Mouse (Mus musculus) neural tube, embryonic 14.5 days (tissue): ENCODE results near the gene B4gat1. TPM values are rescaled to one million over a fixed set of nuclear protein-coding genes. Genes with fewer than 3 reads are reported as not detected.
A peak's percentile ranks its signal among the peaks of the same experiment; 100 is the strongest.

Source experiments
- ATAC-seq: fragments of 200-750 bp; cut with Nextera tagmentation; 2 replicates; pipeline ENCODE4 v1.8.0; 2017; ENCODE audit warnings: low read depth, mild to moderate bottlenecking, moderate TSS enrichment, moderate library complexity
- H3K27ac ChIP-seq: fragments of 300-500 bp; sonication (generic); 2 replicates; pipeline ENCODE4 v1.5.1; 2014; ENCODE audit warnings: low read depth, mild to moderate bottlenecking, control low read depth, low read length, moderate library complexity, mixed read lengths
- H3K27me3 ChIP-seq: fragments of 300-500 bp; sonication (generic); 2 replicates; pipeline ENCODE4 v1.6.1; 2014; ENCODE audit warnings: low read length; ENCODE audit not compliant: control insufficient read depth, insufficient read depth
- H3K36me3 ChIP-seq: fragments of 300-500 bp; sonication (generic); 2 replicates; pipeline ENCODE4 v1.6.1; 2014; ENCODE audit warnings: low read length, mixed read lengths; ENCODE audit not compliant: control insufficient read depth, insufficient read depth
- H3K4me1 ChIP-seq: fragments of 300-500 bp; sonication (generic); 2 replicates; pipeline ENCODE4 v1.6.1; 2014; ENCODE audit warnings: low read length; ENCODE audit not compliant: control insufficient read depth, insufficient read depth
- H3K4me2 ChIP-seq: fragments of 300-500 bp; sonication (generic); 2 replicates; pipeline ENCODE4 v1.6.1; 2014; ENCODE audit warnings: mild to moderate bottlenecking, low read depth, low read length, control low read depth
- H3K4me3 ChIP-seq: fragments of 300-500 bp; sonication (generic); 2 replicates; pipeline ENCODE4 v1.5.1; 2014; ENCODE audit warnings: low read depth, low read length, control low read depth, mixed read lengths
- H3K9ac ChIP-seq: fragments of 300-500 bp; sonication (generic); replicated peaks from 2 replicates; pipeline ENCODE4 v1.6.1; 2014; ENCODE audit warnings: low read depth, mild to moderate bottlenecking, control low read depth, low read length, mixed read lengths
- H3K9me3 ChIP-seq: fragments of 300-500 bp; sonication (generic); 2 replicates; pipeline ENCODE4 v1.6.1; 2016; ENCODE audit warnings: low read length; ENCODE audit not compliant: control insufficient read depth
- WGBS: fragments of 180-500 bp; shearing (Covaris S2); extraction: QIAGEN DNeasy Blood & Tissue Kit; methylation state at CpG from one replicate; pipeline ENCODE4 v1.1.7; 2014; 5-methylcytosine and 5-hydroxymethylcytosine counted together
- polyA plus RNA-seq: library from polyadenylated mRNA; unstranded; fragments of >200 nt; fragmentation: Nextera tagmentation; extraction: Ambion mirVana; gene quantifications from 2 replicates; pipeline ENCODE4 v1.2.1, GENCODE M21; 2014

Gene B4gat1
- polyA plus RNA-seq, 1 experiment from 2014 or later, result 108 TPM

GRCm38 (mm10) chr19:5040862-5041523 is 2.4 kb downstream of the B4gat1 start, which contains the start of gene Brms1:
TSS of gene Brms1 (plus strand) at chr19:5041354.
- H3K36me3 ChIP-seq, result peaks cover 8% of the 10 kb centered on the region
- 9% methylated on average over 40 of the region's 40 CpGs for WGBS
- peaks cover 24% of the 10 kb centered on the region for H3K4me1 ChIP-seq
- ATAC-seq, result peak; percentile 73
- H3K9ac ChIP-seq, result peak within 1 kb of the TSS; percentile 80
- peak within 1 kb of the TSS; percentile 98 for H3K4me2 ChIP-seq
- peak within 1 kb of the TSS; percentile 80 for H3K27ac ChIP-seq
- no peaks in the 10 kb centered on the region for H3K27me3 ChIP-seq
- H3K4me3 ChIP-seq, result peak within 1 kb of the TSS; percentile 86
- H3K9me3 ChIP-seq, result no peaks in the 10 kb centered on the region

DNA sequence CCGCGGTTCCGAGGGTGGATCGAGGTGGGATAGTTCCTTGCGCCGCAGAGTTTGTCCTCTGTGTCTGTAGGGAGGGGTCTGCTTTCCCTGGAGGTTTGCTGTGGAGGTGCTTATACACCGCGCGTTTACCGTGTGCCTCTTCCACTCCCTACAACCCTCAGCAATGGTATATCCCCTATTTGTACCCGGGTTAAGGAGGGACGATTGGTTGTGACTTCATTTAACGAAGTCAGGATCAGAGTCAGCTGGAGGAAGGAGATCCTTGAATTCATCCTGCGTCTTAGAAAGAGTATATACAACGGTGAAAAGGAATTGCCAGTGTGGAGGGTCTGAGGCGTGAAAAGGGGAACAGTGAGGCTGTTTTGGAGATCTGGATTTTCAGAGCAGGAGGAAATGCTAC is 3.0 kb downstream of the B4gat1 start:
- peak; percentile 4; the same call in 1 of the 2 replicates for ATAC-seq
- H3K27ac ChIP-seq, result peak overlapping the region; percentile 80
- H3K4me1 ChIP-seq, result peaks cover 24% of the 10 kb centered on the region
- H3K9ac ChIP-seq, result peak overlapping the region; percentile 80
- WGBS, result 3% methylated on average over 16 of the region's 16 CpGs
- H3K9me3 ChIP-seq, result no peaks in the 10 kb centered on the region
- peaks cover 14% of the 10 kb centered on the region for H3K36me3 ChIP-seq
- H3K4me3 ChIP-seq, result peak overlapping the region; percentile 86
- peak overlapping the region; percentile 98 for H3K4me2 ChIP-seq
- no peaks in the 10 kb centered on the region for H3K27me3 ChIP-seq

- no peak overlapping the region for H3K27ac ChIP-seq
- 0 out of 2 replicates have a peak, but pooled peaks cover 3% of the 10 kb centered on the region for H3K27me3 ChIP-seq
- 78% methylated on average over 4 of the region's 4 CpGs for WGBS
- H3K9ac ChIP-seq, result no peak overlapping the region
- no peak for ATAC-seq
- peaks cover 12% of the 10 kb centered on the region for H3K4me1 ChIP-seq
- no peaks in the 10 kb centered on the region for H3K9me3 ChIP-seq
- no peak overlapping the region for H3K4me3 ChIP-seq
- peaks cover 35% of the 10 kb centered on the region for H3K36me3 ChIP-seq
- H3K4me2 ChIP-seq, result no peak overlapping the region
Observed at GRCm38 (mm10) chr19:5045531-5045930, 6.9 kb downstream of the B4gat1 start.

- Histone ChIP-seq H3K27ac (no peak overlapping the region), H3K9ac (no peak overlapping the region), H3K4me3 (no peak overlapping the region), H3K4me2 (no peak overlapping the region), H3K36me3 (peaks cover 27% of the 10 kb centered on the region), H3K27me3 (peaks cover 28% of the 10 kb centered on the region), H3K9me3 (no peaks in the 10 kb centered on the region), H3K4me1 (no peaks in the 10 kb centered on the region)
- 88% methylated on average over 14 of the region's 14 CpGs for WGBS
- ATAC-seq, result no peak
Observed at GRCm38 (mm10) chr19:5048138-5049056, 9.8 kb downstream of the B4gat1 start.

GRCm38 (mm10) chr19:5049325-5049724 is 10.7 kb downstream of the B4gat1 start:
- H3K9me3 ChIP-seq, result no peaks in the 10 kb centered on the region
- no peak overlapping the region for H3K4me2 ChIP-seq
- ATAC-seq, result no peak
- no peak overlapping the region; the same call in 1 of the 2 replicates for H3K9ac ChIP-seq
- H3K27me3 ChIP-seq, result peaks cover 30% of the 10 kb centered on the region
- H3K36me3 ChIP-seq, result peaks cover 27% of the 10 kb centered on the region
- no peak overlapping the region for H3K4me3 ChIP-seq
- 82% methylated on average over 6 of the region's 6 CpGs for WGBS
- no peaks in the 10 kb centered on the region for H3K4me1 ChIP-seq
- H3K27ac ChIP-seq, result no peak overlapping the region

GRCm38 (mm10) chr19:5050047-5050905 is 11.7 kb downstream of the B4gat1 start, which contains the start of gene Rin1:
TSS of gene Rin1 (plus strand) at chr19:5050481.
- Histone ChIP-seq H3K4me1 (no peaks in the 10 kb centered on the region), H3K9me3 (no peaks in the 10 kb centered on the region), H3K4me2 (no peak within 1 kb of the TSS), H3K27ac (no peak within 1 kb of the TSS), H3K4me3 (peak within 1 kb of the TSS; percentile 2; the same call in 1 of the 2 replicates), H3K36me3 (peaks cover 27% of the 10 kb centered on the region), H3K27me3 (peaks cover 30% of the 10 kb centered on the region), H3K9ac (peak within 1 kb of the TSS; percentile 21; the same call in 1 of the 2 replicates)
- WGBS, result 21% methylated on average over 14 of the region's 14 CpGs
- peak; percentile 29; the same call in 1 of the 2 replicates for ATAC-seq

GRCm38 (mm10) chr19:5051031-5051430 is 12.4 kb downstream of the B4gat1 start:
- no peaks in the 10 kb centered on the region for H3K4me1 ChIP-seq
- no peak overlapping the region for H3K4me2 ChIP-seq
- WGBS, result 14% methylated on average over 17 of the region's 17 CpGs
- H3K36me3 ChIP-seq, result peaks cover 26% of the 10 kb centered on the region
- H3K9ac ChIP-seq, result no peak overlapping the region
- H3K27ac ChIP-seq, result no peak overlapping the region
- H3K27me3 ChIP-seq, result peaks cover 30% of the 10 kb centered on the region
- no peak for ATAC-seq
- H3K9me3 ChIP-seq, result no peaks in the 10 kb centered on the region
- H3K4me3 ChIP-seq, result peak overlapping the region; percentile 2; the same call in 1 of the 2 replicates

DNA sequence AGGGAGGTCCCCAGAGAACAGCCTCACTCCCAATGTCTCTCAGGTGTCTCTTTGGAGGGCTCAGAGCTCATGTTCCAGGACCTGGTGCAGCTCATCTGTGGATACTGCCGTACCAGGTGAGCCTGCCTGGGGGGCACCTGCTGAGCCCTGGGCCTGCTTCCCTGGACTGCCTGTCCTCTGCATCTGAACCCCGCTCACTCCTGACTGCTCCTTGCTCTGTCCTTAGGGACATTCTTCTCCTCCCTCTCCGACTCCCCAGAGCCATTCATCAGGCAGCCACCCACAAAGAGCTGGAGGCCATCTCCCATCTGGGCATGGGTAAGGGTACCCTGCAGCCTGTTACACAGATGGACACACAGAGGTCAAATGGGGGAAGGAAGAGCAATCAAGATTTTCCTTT is 12.9 kb downstream of the B4gat1 start:
- WGBS, result 37% methylated on average over 3 of the region's 3 CpGs
- no peak overlapping the region for H3K4me3 ChIP-seq
- H3K4me1 ChIP-seq, result no peaks in the 10 kb centered on the region
- no peak overlapping the region for H3K27ac ChIP-seq
- no peak overlapping the region for H3K9ac ChIP-seq
- H3K4me2 ChIP-seq, result no peak overlapping the region
- no peak for ATAC-seq
- peaks cover 30% of the 10 kb centered on the region for H3K27me3 ChIP-seq
- peaks cover 21% of the 10 kb centered on the region; the same call in 1 of the 2 replicates for H3K36me3 ChIP-seq
- H3K9me3 ChIP-seq, result no peaks in the 10 kb centered on the region
